Mouse (Mus musculus) heart, adult 9 months (tissue): ENCODE measurements at regions not wholly inside any gene's neighbourhood (a gene's known extent, or its start where the extent isn't known, plus 50 kb on each side); places are given as distances from the start of the nearest gene placed in this dataset.

Source experiments
- DNase-seq, 2 experiments: peaks; one replicate each; pipeline ENCODE4 v3.0.0; 2022; ENCODE audit warnings: low spot score in 2 of 2

DNA sequence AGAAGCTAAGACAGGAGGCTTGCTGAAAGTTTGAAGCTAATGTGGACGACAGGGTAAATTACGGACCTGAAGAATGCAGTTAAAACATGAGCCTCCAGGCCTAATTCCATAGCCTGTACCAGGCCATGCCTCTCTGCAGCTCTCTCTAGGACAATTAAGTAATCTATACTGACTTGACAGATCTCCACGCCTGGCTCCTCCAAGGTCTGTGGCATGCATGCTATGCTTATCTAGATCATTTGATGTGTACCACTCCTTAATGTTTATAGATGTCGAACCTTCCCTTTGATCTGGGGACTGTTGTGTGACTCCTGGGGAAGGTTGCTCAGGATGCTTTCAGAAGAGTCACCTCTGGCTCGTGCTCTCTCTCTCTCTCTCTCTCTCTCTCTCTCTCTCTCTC lies 62.2 kb upstream of the Cd55 start:
- no peak for DNase-seq

DNA sequence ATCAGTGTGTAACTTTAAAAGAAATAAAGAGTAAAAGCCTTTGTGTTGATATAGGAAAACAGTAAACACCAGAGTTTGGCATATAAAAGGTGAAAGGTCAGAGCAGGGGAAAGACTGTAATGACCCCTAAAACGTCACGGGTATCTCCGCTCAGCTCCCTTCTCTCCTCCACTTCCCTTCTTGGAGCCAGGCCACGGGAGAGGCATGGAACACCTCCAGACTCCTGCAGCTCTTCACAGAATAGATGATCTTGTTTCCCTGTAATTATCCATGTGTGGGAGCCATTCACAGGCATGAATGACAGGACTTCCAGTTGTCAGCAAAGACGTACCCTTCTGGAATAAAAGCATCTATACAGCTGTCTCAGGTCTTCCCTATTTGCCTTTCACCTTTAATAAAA lies 55.3 kb upstream of the Cd55 start:
- no peak for DNase-seq

DNA sequence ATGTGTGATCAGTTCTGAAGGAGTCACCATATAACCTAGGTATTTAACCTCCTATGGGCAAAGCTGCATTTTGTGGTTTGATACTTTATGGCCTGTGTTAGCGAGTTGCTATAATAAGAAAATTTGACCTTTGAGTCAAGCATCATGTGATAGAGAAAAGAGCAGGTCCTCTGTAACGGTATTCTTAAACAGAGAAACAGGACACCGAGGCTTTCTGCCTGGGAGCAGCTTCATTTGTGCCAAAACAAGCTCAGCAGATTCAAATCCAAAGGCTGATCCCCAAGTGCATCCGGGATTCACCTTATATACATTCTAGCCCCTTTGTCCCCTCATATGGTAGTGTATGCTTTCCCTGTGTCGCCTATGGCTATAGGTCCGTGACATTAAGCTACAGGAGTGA lies 54.1 kb upstream of the Cd55 start:
- no peak for DNase-seq

GRCm38 (mm10) chr1:130515316-130515715 lies 52.8 kb upstream of the Cd55 start:
- DNase-seq: no peak

GRCm38 (mm10) chr1:130513482-130513881 lies 50.9 kb upstream of the Cd55 start:
- DNase-seq: no peak

- peak; percentile 26 to 48 for DNase-seq
Observed at GRCm38 (mm10) chr1:130512798-130513405, 50.4 kb upstream of the Cd55 start.
